Mouse (Mus musculus): ENCODE measurements around the gene Slc22a15.

Gene Slc22a15

DNA sequence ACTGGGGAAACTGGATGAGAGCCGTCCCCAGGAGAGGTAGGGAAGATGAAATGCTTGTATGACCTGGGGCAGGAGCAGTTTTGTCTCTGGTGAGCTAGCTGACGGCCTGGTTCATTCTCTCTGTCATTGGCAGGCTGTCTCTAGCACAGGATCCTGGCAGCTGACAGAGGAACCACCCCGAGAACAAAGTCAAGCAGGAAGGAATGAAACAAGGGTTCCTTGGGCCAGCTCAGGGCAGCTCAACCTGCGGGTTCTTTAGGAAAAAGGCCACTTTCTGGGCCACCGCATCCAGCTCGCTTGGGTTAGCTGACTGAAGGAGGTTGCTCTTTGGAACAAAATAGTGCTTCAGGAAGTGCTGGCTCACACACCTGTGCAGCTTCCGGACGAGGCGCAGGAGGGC, 109.5 kb downstream of the Slc22a15 start:
- no peak for DNase-seq (ENCODE audit: low read depth, low spot score)

- no peak for DNase-seq (ENCODE audit: low read depth, low spot score)
Observed at GRCm38 (mm10) chr3:101812341-101812962, 111.8 kb downstream of the Slc22a15 start.

DNA sequence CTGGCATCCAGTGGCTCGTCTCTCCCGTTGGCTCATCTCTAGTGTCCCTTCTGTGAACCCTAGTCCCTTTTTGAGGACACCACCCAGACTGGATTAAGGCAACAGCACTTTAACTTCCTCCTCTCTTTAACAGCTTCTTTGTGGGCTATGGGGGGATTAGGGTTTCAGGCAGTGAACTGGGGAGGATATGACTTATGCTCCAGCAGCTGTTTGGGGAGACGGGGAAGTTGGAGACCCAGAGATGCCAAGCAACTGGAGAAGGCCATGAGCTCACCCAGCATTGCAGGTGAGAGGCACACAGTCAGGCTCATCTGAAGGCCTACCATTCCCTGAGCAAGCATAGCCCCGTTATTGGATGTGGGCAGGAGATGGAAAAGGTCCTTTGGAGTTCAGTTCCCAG, 112.3 kb downstream of the Slc22a15 start:
- DNase-seq (ENCODE audit: low read depth, low spot score) = no peak

DNA sequence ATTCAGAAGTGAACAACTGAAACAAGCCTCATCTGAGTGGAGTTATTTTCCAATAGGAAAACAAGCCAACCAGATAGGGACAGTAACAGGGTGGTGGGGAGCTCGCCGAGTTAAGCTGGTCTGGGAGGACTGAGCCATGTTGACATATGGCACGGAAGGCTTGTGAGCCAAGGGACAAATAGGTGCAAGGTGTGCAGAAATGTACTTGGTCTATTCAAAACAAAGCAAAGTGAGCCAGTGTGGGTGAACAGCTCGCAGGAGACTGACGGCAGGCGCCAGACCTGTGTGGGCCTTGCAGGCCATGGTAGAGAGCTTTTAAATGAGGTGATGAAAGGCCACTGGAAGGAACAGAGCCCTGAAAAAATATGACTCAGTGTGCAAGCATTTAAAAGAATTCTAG, 116.6 kb downstream of the Slc22a15 start:
- no peak for DNase-seq (ENCODE audit: low read depth, low spot score)

GRCm38 (mm10) chr3:101806941-101807340, 117.3 kb downstream of the Slc22a15 start:
- DNase-seq (ENCODE audit: low read depth, low spot score) = no peak

DNA sequence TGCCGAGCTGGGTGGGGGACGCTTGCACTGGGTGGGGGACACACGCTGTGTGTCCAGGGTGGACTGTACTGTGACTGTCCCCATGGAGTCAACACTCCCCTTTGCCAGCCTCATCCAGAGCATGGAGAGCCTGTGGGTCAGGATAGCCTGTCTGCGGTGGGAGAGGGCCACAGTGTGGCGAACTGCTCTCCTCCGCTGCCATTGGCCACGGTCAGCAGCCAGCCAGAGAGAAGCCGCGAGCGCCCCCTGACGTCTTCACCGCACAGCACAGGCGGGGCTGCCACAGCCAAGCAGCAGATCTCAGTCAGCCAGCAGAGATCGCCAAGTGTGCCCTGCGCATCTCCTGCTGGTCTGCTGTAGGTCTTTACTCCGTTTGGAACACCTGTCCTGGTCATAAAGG, 118.1 kb downstream of the Slc22a15 start:
- DNase-seq (ENCODE audit: low read depth, low spot score) = peak; percentile 46

Measured in WW6 (cell line).